Mouse (Mus musculus): Measurements from ENCODE around the gene Hoxb5.

Hoxb5 gene

GRCm38 (mm10) chr11:96303151-96304099 lies at the start of gene Hoxb5:
TSS of gene Hoxb5 (plus strand) at chr11:96303336.
- DNase-seq (ENCODE audit: extremely low read depth, insufficient read length, low spot score): peak; percentile 61

- DNase-seq (ENCODE audit: extremely low read depth, insufficient read length, low spot score): no peak
These were observed 48.9 kb upstream of the Hoxb5 start for GRCm38 (mm10) chr11:96254221-96254620.

- DNase-seq (ENCODE audit: extremely low read depth, insufficient read length, low spot score): no peak
These were observed 47.8 kb upstream of the Hoxb5 start for GRCm38 (mm10) chr11:96255111-96255995.

GRCm38 (mm10) chr11:96255996-96256445 lies 47.1 kb upstream of the Hoxb5 start:
- DNase-seq (ENCODE audit: extremely low read depth, insufficient read length, low spot score): no peak

GRCm38 (mm10) chr11:96257141-96257540 lies 46.0 kb upstream of the Hoxb5 start:
- no peak for DNase-seq (ENCODE audit: extremely low read depth, insufficient read length, low spot score)

GRCm38 (mm10) chr11:96259038-96259437 lies 44.1 kb upstream of the Hoxb5 start:
- DNase-seq (ENCODE audit: extremely low read depth, insufficient read length, low spot score): no peak

- no peak for DNase-seq (ENCODE audit: extremely low read depth, insufficient read length, low spot score)
These were observed 43.6 kb upstream of the Hoxb5 start for GRCm38 (mm10) chr11:96259511-96259910.

GRCm38 (mm10) chr11:96260310-96260970 lies 42.7 kb upstream of the Hoxb5 start:
- DNase-seq (ENCODE audit: extremely low read depth, insufficient read length, low spot score): peak; percentile 87

GRCm38 (mm10) chr11:96261323-96261890 lies 41.7 kb upstream of the Hoxb5 start:
- peak; percentile 93 for DNase-seq (ENCODE audit: extremely low read depth, insufficient read length, low spot score)

- no peak for DNase-seq (ENCODE audit: extremely low read depth, insufficient read length, low spot score)
These were observed 40.8 kb upstream of the Hoxb5 start for GRCm38 (mm10) chr11:96262262-96262830.

- no peak for DNase-seq (ENCODE audit: extremely low read depth, insufficient read length, low spot score)
These were observed 39.3 kb upstream of the Hoxb5 start for GRCm38 (mm10) chr11:96263636-96264389.

- DNase-seq (ENCODE audit: extremely low read depth, insufficient read length, low spot score): no peak
These were observed 38.6 kb upstream of the Hoxb5 start for GRCm38 (mm10) chr11:96264390-96265020.

GRCm38 (mm10) chr11:96265954-96266353 lies 37.2 kb upstream of the Hoxb5 start:
- no peak for DNase-seq (ENCODE audit: extremely low read depth, insufficient read length, low spot score)

GRCm38 (mm10) chr11:96267021-96267920 lies 35.9 kb upstream of the Hoxb5 start:
- no peak for DNase-seq (ENCODE audit: extremely low read depth, insufficient read length, low spot score)

- DNase-seq (ENCODE audit: extremely low read depth, insufficient read length, low spot score): no peak
These were observed 34.9 kb upstream of the Hoxb5 start for GRCm38 (mm10) chr11:96268031-96268745.

GRCm38 (mm10) chr11:96269869-96270268 lies 33.3 kb upstream of the Hoxb5 start:
- DNase-seq (ENCODE audit: extremely low read depth, insufficient read length, low spot score): peak; percentile 83

GRCm38 (mm10) chr11:96270996-96271540 lies 32.1 kb upstream of the Hoxb5 start, which contains the start of gene Hoxb9:
TSS of gene Hoxb9 (plus strand) at chr11:96271457.
- peak; percentile 88 for DNase-seq (ENCODE audit: extremely low read depth, insufficient read length, low spot score)

Data from 3134 (cell line).